Mouse (Mus musculus): Measurements from ENCODE around the gene Phf2. TPM values are rescaled to one million over a fixed set of nuclear protein-coding genes. Genes with fewer than 3 reads are reported as not detected.
A peak's percentile ranks its signal among the peaks of the same experiment; 100 is the strongest.

The Phf2 gene
- polyA plus RNA-seq (2015; fragmentation: Nextera tagmentation; extraction: Ambion mirVana) = 5.3 and 5.4 TPM in 2 replicates

GRCm38 (mm10) chr13:48870771-48871731 is at the start of gene Phf2:
Gene Phf2, minus strand, starts transcription at chr13:48871119.
- peak; percentile 33 for ATAC-seq (replicated peaks; ENCODE audit: low FRiP score, low read depth)
- DNase-seq (ENCODE audit: low spot score) = peak; percentile 70
- H3K9me3 ChIP-seq (replicated peaks; ENCODE audit: low read length) = no peaks in the 10 kb centered on the region
- no peaks in the 10 kb centered on the region for H3K36me3 ChIP-seq (ENCODE audit: insufficient read depth, low read length)
- peak within 1 kb of the TSS; percentile 99 for H3K9ac ChIP-seq (ENCODE audit: low read depth, low read length)
- H3K27ac ChIP-seq = peak within 1 kb of the TSS; percentile 93
- peak within 1 kb of the TSS; percentile 85 for H3K4me2 ChIP-seq (ENCODE audit: low read length)
- TF ChIP-seq CTCF (IDR thresholded peaks at IDR 0.05; ENCODE audit: low read depth) = no peak
- no peaks in the 10 kb centered on the region for H3K27me3 ChIP-seq (ENCODE audit: insufficient read depth, low read length)
- peaks cover 21% of the 10 kb centered on the region for H3K4me1 ChIP-seq (replicated peaks; ENCODE audit: insufficient read depth, low read length)
- H3K4me3 ChIP-seq (replicated peaks; ENCODE audit: low read depth, low read length) = peak within 1 kb of the TSS; percentile 95
- WGBS = 1% methylated on average over 42 of the region's 117 CpGs

GRCm38 (mm10) chr13:48919756-48920415 is 49.0 kb upstream of the Phf2 start:
- no peak overlapping the region for H3K4me2 ChIP-seq (ENCODE audit: low read length)
- H3K9ac ChIP-seq (ENCODE audit: low read depth, low read length) = no peak overlapping the region
- peaks cover 48% of the 10 kb centered on the region for H3K36me3 ChIP-seq (ENCODE audit: insufficient read depth, low read length)
- H3K4me3 ChIP-seq (replicated peaks; ENCODE audit: low read depth, low read length) = no peak overlapping the region
- no peaks in the 10 kb centered on the region for H3K9me3 ChIP-seq (replicated peaks; ENCODE audit: low read length)
- DNase-seq (ENCODE audit: low spot score) (no peak), ATAC-seq (replicated peaks; ENCODE audit: low FRiP score, low read depth) (no peak)
- no peak overlapping the region for H3K27ac ChIP-seq
- WGBS = 75% methylated on average over 7 of the region's 7 CpGs
- no peak for TF ChIP-seq CTCF (IDR thresholded peaks at IDR 0.05; ENCODE audit: low read depth)
- no peaks in the 10 kb centered on the region for H3K4me1 ChIP-seq (replicated peaks; ENCODE audit: insufficient read depth, low read length)
- H3K27me3 ChIP-seq (ENCODE audit: insufficient read depth, low read length) = no peaks in the 10 kb centered on the region

- no peak overlapping the region for H3K4me3 ChIP-seq (replicated peaks; ENCODE audit: low read depth, low read length)
Measured at GRCm38 (mm10) chr13:48917113-48917599, 46.2 kb upstream of the Phf2 start.

DNA sequence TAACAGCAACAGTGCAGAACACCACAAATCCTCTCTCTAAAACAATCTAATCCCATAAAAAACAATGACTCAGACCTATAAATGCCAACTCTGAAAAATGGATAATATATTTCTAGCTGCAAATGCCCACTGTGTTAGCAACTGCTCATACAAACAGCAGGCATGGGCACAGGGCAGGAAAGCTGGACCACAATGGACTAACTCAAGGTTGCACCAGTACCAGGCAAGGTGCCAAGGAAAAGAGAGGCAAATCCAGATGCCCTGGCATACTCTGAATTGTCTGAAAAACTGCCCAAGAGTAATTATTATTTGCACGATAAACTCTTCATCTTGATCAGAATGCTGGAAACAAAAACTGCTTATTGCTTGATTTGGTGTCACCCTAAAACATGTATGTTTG is 42.8 kb upstream of the Phf2 start:
- 87% methylated on average over 1 of the region's 1 CpGs for WGBS

More at GRCm38 (mm10) chr13:48917113-48917599, 46.2 kb upstream of the Phf2 start:
- Histone ChIP-seq H3K27ac (no peak overlapping the region), H3K9ac (ENCODE audit: low read depth, low read length) (no peak overlapping the region), H3K36me3 (ENCODE audit: insufficient read depth, low read length) (peaks cover 55% of the 10 kb centered on the region), H3K4me1 (replicated peaks; ENCODE audit: insufficient read depth, low read length) (no peaks in the 10 kb centered on the region), H3K9me3 (replicated peaks; ENCODE audit: low read length) (no peaks in the 10 kb centered on the region), H3K27me3 (ENCODE audit: insufficient read depth, low read length) (no peaks in the 10 kb centered on the region), H3K4me2 (ENCODE audit: low read length) (no peak overlapping the region)
- no peak for DNase-seq (ENCODE audit: low spot score)
- no peak for ATAC-seq (replicated peaks; ENCODE audit: low FRiP score, low read depth)
- TF ChIP-seq CTCF (IDR thresholded peaks at IDR 0.05; ENCODE audit: low read depth) = no peak
- WGBS = 99% methylated on average over 3 of the region's 3 CpGs

GRCm38 (mm10) chr13:48913141-48913540 is 42.2 kb upstream of the Phf2 start:
- Histone ChIP-seq H3K27ac (no peak overlapping the region), H3K9me3 (replicated peaks; ENCODE audit: low read length) (no peaks in the 10 kb centered on the region), H3K36me3 (ENCODE audit: insufficient read depth, low read length) (peaks cover 48% of the 10 kb centered on the region), H3K27me3 (ENCODE audit: insufficient read depth, low read length) (no peaks in the 10 kb centered on the region), H3K4me2 (ENCODE audit: low read length) (no peak overlapping the region), H3K4me1 (replicated peaks; ENCODE audit: insufficient read depth, low read length) (no peaks in the 10 kb centered on the region), H3K4me3 (replicated peaks; ENCODE audit: low read depth, low read length) (no peak overlapping the region), H3K9ac (ENCODE audit: low read depth, low read length) (no peak overlapping the region)
- DNase-seq (ENCODE audit: low spot score) = no peak
- 87% methylated on average over 3 of the region's 3 CpGs for WGBS
- no peak for TF ChIP-seq CTCF (IDR thresholded peaks at IDR 0.05; ENCODE audit: low read depth)
- no peak for ATAC-seq (replicated peaks; ENCODE audit: low FRiP score, low read depth)

More for the DNA sequence above, 42.8 kb upstream of the Phf2 start:
- no peak overlapping the region for H3K27ac ChIP-seq
- no peaks in the 10 kb centered on the region for H3K27me3 ChIP-seq (ENCODE audit: insufficient read depth, low read length)
- no peak overlapping the region for H3K9ac ChIP-seq (ENCODE audit: low read depth, low read length)
- no peaks in the 10 kb centered on the region for H3K9me3 ChIP-seq (replicated peaks; ENCODE audit: low read length)
- no peak for DNase-seq (ENCODE audit: low spot score)
- H3K36me3 ChIP-seq (ENCODE audit: insufficient read depth, low read length) = peaks cover 44% of the 10 kb centered on the region
- no peak overlapping the region for H3K4me3 ChIP-seq (replicated peaks; ENCODE audit: low read depth, low read length)
- ATAC-seq (replicated peaks; ENCODE audit: low FRiP score, low read depth) = no peak
- no peak overlapping the region for H3K4me2 ChIP-seq (ENCODE audit: low read length)
- no peaks in the 10 kb centered on the region for H3K4me1 ChIP-seq (replicated peaks; ENCODE audit: insufficient read depth, low read length)
- TF ChIP-seq CTCF (IDR thresholded peaks at IDR 0.05; ENCODE audit: low read depth) = no peak

- no peak overlapping the region for H3K27ac ChIP-seq
- TF ChIP-seq CTCF (IDR thresholded peaks at IDR 0.05; ENCODE audit: low read depth) = no peak
- H3K4me1 ChIP-seq (replicated peaks; ENCODE audit: insufficient read depth, low read length) = no peaks in the 10 kb centered on the region
- H3K4me3 ChIP-seq (replicated peaks; ENCODE audit: low read depth, low read length) = no peak overlapping the region
- no peaks in the 10 kb centered on the region for H3K27me3 ChIP-seq (ENCODE audit: insufficient read depth, low read length)
- peaks cover 50% of the 10 kb centered on the region for H3K36me3 ChIP-seq (ENCODE audit: insufficient read depth, low read length)
- H3K9ac ChIP-seq (ENCODE audit: low read depth, low read length) = no peak overlapping the region
- 88% methylated on average over 7 of the region's 7 CpGs for WGBS
- DNase-seq (ENCODE audit: low spot score) (no peak), ATAC-seq (replicated peaks; ENCODE audit: low FRiP score, low read depth) (no peak)
- H3K9me3 ChIP-seq (replicated peaks; ENCODE audit: low read length) = no peaks in the 10 kb centered on the region
- no peak overlapping the region for H3K4me2 ChIP-seq (ENCODE audit: low read length)
Measured at GRCm38 (mm10) chr13:48911426-48911825, 40.5 kb upstream of the Phf2 start.

All from kidney, postnatal 0 days (tissue).